Mouse (Mus musculus) liver, postnatal 0 days (tissue): Measurements from ENCODE around the gene Coa6. TPM values are rescaled to one million over a fixed set of nuclear protein-coding genes. Genes with fewer than 3 reads are reported as not detected.

ENCODE experiments used
- ATAC-seq: fragments of 200-750 bp; cut with Nextera tagmentation; 2 replicates; pipeline ENCODE4 v1.8.0; 2017; ENCODE audit warnings: mild to moderate bottlenecking, moderate library complexity
- DNase-seq: peaks from one replicate; pipeline ENCODE4 v3.0.0-alpha.2; 2016
- H3K27ac ChIP-seq: fragments of 300-500 bp; sonication (generic); 2 replicates; pipeline ENCODE4 v1.5.1; 2014; ENCODE audit warnings: antibody characterized with exemption, moderate library complexity, mild to moderate bottlenecking, low read depth
- H3K27me3 ChIP-seq: fragments of 300-500 bp; sonication (generic); 2 replicates; pipeline ENCODE4 v1.6.1; 2014; ENCODE audit warnings: low read length, control low read depth, mixed read lengths; ENCODE audit not compliant: insufficient read depth
- H3K36me3 ChIP-seq: fragments of 300-500 bp; sonication (generic); replicated peaks from 2 replicates; pipeline ENCODE4 v1.6.1; 2014; ENCODE audit warnings: mild to moderate bottlenecking, control low read depth, low read length, moderate library complexity, mixed read lengths; ENCODE audit not compliant: insufficient read depth
- H3K4me1 ChIP-seq: fragments of 300-500 bp; sonication (generic); 2 replicates; pipeline ENCODE4 v1.6.1; 2014; ENCODE audit warnings: antibody characterized with exemption, mild to moderate bottlenecking, control low read depth; ENCODE audit not compliant: insufficient read depth
- H3K4me2 ChIP-seq: fragments of 300-500 bp; sonication (generic); 2 replicates; pipeline ENCODE4 v1.6.1; 2014; ENCODE audit warnings: low read depth, mild to moderate bottlenecking, low read length, moderate library complexity, mixed read lengths
- H3K4me3 ChIP-seq: fragments of 300-500 bp; sonication (generic); 2 replicates; pipeline ENCODE4 v1.5.1; 2014; ENCODE audit warnings: low read depth, low read length
- H3K9ac ChIP-seq: fragments of 300-500 bp; sonication (generic); replicated peaks from 2 replicates; pipeline ENCODE4 v1.6.1; 2014; ENCODE audit warnings: mild to moderate bottlenecking, moderate library complexity
- H3K9me3 ChIP-seq: fragments of 300-500 bp; sonication (generic); 2 replicates; pipeline ENCODE4 v1.6.1; 2016; ENCODE audit warnings: mild to moderate bottlenecking, control low read depth, low read length, mixed read lengths
- CTCF ChIP-seq: sonication (generic); IDR thresholded peaks from 2 replicates; pipeline ENCODE4 v1.5.1; 2016; ENCODE audit warnings: antibody characterized with exemption, low read depth
- EP300 ChIP-seq: IDR thresholded peaks from 2 replicates; pipeline ENCODE4 v1.6.1; 2016; ENCODE audit warnings: antibody characterized with exemption, low read depth, mild to moderate bottlenecking
- WGBS: fragments of 180-500 bp; shearing (Covaris S2); extraction: QIAGEN DNeasy Blood & Tissue Kit; methylation state at CpG from one replicate; pipeline ENCODE4 v1.1.7; 2014; ENCODE audit not compliant: insufficient replicate concordance; 5-methylcytosine and 5-hydroxymethylcytosine counted together
- polyA plus RNA-seq: library from polyadenylated mRNA; unstranded; fragments of >200 nt; fragmentation: Nextera tagmentation; extraction: Ambion mirVana; gene quantifications from 2 replicates; pipeline ENCODE4 v1.2.1, GENCODE M21; 2015

Coa6 gene
- polyA plus RNA-seq = 81.0 and 97.6 TPM in 2 replicates

GRCm38 (mm10) chr8:126422174-126422919 lies at the start of gene Coa6:
TSS of gene Coa6 (plus strand) at chr8:126422515.
- H3K4me2 ChIP-seq = peak within 1 kb of the TSS; percentile 95
- 0 out of 2 replicates have a peak, but pooled peaks have one; percentile 1 for TF ChIP-seq CTCF
- no peak; the same call in 1 of the 2 replicates for TF ChIP-seq EP300
- H3K27me3 ChIP-seq = no peaks in the 10 kb centered on the region
- peak within 1 kb of the TSS; percentile 88 for H3K27ac ChIP-seq
- H3K9ac ChIP-seq = peak within 1 kb of the TSS; percentile 89
- peaks cover 17% of the 10 kb centered on the region for H3K36me3 ChIP-seq
- peak; percentile 91 for ATAC-seq
- peaks cover 16% of the 10 kb centered on the region for H3K4me1 ChIP-seq
- 2% methylated on average over 61 of the region's 61 CpGs for WGBS
- peak; percentile 99 for DNase-seq
- no peaks in the 10 kb centered on the region for H3K9me3 ChIP-seq
- H3K4me3 ChIP-seq = peak within 1 kb of the TSS; percentile 93

DNA sequence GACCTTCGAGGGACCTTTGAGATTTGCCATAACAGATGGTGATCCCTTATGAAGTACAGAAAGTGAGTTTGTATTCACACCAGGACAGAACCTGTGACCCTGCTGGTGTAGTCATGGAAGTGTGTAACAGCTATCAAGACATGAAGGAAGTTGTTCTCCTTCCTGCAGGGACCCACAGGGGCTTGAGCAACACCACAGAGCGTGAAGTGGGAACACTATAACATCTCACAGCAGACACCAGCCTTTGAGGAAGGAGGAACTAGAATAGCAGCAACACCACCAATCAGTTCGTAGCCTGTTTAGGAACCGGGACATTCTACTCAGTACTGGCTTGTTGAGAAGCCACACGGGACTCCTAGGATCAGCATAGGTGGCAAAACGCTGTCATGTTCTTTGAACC lies 42.7 kb upstream of the Coa6 start:
- no peaks in the 10 kb centered on the region for H3K9me3 ChIP-seq
- ATAC-seq = no peak
- H3K9ac ChIP-seq = no peak overlapping the region
- H3K4me3 ChIP-seq = no peak overlapping the region
- WGBS = 55% methylated on average over 6 of the region's 6 CpGs
- no peak for DNase-seq
- no peaks in the 10 kb centered on the region for H3K4me1 ChIP-seq
- H3K27me3 ChIP-seq = no peaks in the 10 kb centered on the region
- TF ChIP-seq CTCF = no peak
- no peak for TF ChIP-seq EP300
- H3K27ac ChIP-seq = no peak overlapping the region
- no peak overlapping the region for H3K4me2 ChIP-seq
- no peaks in the 10 kb centered on the region for H3K36me3 ChIP-seq

GRCm38 (mm10) chr8:126380141-126380540 lies 42.2 kb upstream of the Coa6 start:
- WGBS = 43% methylated on average over 2 of the region's 2 CpGs

DNA sequence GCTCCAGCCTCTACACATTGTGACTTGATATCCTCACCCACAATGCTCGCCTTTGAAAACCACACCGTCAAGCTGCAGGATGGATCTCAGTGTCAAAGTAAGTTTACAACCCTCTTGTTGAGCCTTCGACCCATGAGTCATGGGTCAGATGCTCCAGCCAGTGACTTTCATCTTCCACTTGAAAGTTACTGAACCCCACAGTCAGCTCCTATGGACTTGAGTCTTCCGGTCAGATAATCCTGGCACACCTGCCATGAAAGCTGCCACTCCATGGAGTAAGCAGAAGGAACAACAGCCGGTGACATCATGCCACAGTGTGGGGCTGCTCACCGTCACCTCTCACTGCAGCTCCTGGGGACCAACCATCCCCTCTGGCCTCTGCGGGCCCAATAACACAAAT lies 41.0 kb upstream of the Coa6 start:
- H3K4me2 ChIP-seq = no peak overlapping the region
- H3K27ac ChIP-seq = no peak overlapping the region
- H3K27me3 ChIP-seq = no peaks in the 10 kb centered on the region
- no peak overlapping the region for H3K4me3 ChIP-seq
- H3K4me1 ChIP-seq = no peaks in the 10 kb centered on the region
- TF ChIP-seq CTCF (no peak), EP300 (no peak)
- WGBS = 77% methylated on average over 7 of the region's 7 CpGs
- no peaks in the 10 kb centered on the region for H3K9me3 ChIP-seq
- no peak overlapping the region for H3K9ac ChIP-seq
- no peak for DNase-seq
- ATAC-seq = no peak
- H3K36me3 ChIP-seq = no peaks in the 10 kb centered on the region

More at GRCm38 (mm10) chr8:126380141-126380540, 42.2 kb upstream of the Coa6 start:
- TF ChIP-seq CTCF = no peak
- no peak for TF ChIP-seq EP300
- ATAC-seq = no peak
- no peak overlapping the region for H3K9ac ChIP-seq
- no peaks in the 10 kb centered on the region for H3K9me3 ChIP-seq
- no peak overlapping the region for H3K27ac ChIP-seq
- no peak for DNase-seq
- H3K4me1 ChIP-seq = no peaks in the 10 kb centered on the region
- H3K36me3 ChIP-seq = no peaks in the 10 kb centered on the region
- no peak overlapping the region for H3K4me2 ChIP-seq
- H3K27me3 ChIP-seq = no peaks in the 10 kb centered on the region
- H3K4me3 ChIP-seq = no peak overlapping the region

- H3K9ac ChIP-seq = no peak overlapping the region
- ATAC-seq (no peak), DNase-seq (no peak)
- WGBS = 33% methylated on average over 14 of the region's 14 CpGs
- no peaks in the 10 kb centered on the region for H3K36me3 ChIP-seq
- no peaks in the 10 kb centered on the region for H3K4me1 ChIP-seq
- no peaks in the 10 kb centered on the region for H3K9me3 ChIP-seq
- no peak overlapping the region for H3K4me2 ChIP-seq
- TF ChIP-seq CTCF (no peak), EP300 (no peak)
- no peaks in the 10 kb centered on the region for H3K27me3 ChIP-seq
- no peak overlapping the region for H3K4me3 ChIP-seq
- H3K27ac ChIP-seq = no peak overlapping the region
Observed at GRCm38 (mm10) chr8:126382216-126382615, 40.1 kb upstream of the Coa6 start.

DNA sequence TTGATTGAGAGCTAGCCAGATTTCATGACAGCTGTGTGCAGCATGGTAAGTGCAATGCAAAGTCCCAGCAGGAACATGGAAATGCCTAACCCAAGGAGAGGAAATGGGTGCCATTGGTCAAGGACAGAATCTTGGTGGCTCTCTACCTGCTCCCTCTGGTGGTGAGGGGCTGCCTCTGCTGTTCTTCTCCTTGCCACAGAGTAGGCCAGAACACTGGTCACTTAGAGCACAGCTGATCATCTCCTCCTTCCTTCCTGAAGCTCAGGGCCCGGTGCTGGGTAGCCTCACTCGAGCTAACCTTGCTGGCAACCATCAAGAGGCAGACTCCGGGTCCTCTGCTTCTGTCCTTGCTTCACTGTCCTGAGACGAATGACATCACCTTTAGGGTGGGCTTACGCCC lies 39.6 kb upstream of the Coa6 start:
- no peak for ATAC-seq
- peak; percentile 38 for DNase-seq
- Histone ChIP-seq H3K9ac (no peak overlapping the region), H3K9me3 (no peaks in the 10 kb centered on the region), H3K27ac (no peak overlapping the region), H3K4me3 (no peak overlapping the region), H3K36me3 (no peaks in the 10 kb centered on the region), H3K27me3 (no peaks in the 10 kb centered on the region), H3K4me2 (no peak overlapping the region), H3K4me1 (no peaks in the 10 kb centered on the region)
- whole genome bisulfite sequencing = 43% methylated on average over 5 of the region's 5 CpGs
- TF ChIP-seq EP300 = no peak
- TF ChIP-seq CTCF = peak; percentile 72
